Mouse (Mus musculus): Measurements from ENCODE around the gene Zfp536.

Zfp536 gene

GRCm38 (mm10) chr7:37600318-37600717, 173.1 kb downstream of the Zfp536 start:
- no peak for DNase-seq

DNA sequence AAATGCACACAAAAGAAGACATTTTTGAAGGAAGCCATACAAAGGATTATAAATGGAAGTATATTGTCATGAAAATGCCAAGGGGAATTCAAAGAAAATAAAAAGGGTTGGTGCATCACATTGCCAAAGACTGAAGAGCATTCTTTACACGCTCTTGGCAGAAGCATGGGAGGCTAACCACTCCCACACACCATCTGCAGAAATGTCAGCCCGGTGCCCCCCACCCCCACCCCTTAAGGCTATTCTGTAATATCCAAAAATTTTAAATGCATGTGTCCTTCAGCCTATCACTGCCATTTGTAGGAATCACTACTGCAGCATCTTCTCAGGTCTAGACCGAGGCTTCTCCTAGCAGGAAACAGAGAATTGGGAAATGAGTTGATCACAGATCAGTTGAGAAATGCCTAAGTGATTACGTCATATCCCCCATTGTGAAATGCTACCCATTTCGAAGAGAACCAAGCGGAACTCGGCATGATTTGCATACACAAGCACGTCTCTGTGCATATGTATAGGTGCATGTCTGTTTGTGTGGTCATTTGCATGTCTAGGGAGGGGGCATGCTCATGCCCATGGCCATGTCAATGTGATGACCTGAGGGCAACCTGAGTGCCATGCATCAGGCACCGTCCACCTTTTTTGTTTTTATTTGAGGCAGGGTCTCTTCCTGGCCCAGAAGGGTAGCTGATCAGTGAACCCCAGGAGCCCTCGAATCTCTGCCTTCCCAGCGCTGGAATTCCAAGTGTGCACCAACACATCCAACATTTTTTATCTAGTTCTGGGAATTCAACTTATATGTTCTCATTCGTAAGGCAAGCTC, 179.0 kb downstream of the Zfp536 start:
- no peak for DNase-seq

DNA sequence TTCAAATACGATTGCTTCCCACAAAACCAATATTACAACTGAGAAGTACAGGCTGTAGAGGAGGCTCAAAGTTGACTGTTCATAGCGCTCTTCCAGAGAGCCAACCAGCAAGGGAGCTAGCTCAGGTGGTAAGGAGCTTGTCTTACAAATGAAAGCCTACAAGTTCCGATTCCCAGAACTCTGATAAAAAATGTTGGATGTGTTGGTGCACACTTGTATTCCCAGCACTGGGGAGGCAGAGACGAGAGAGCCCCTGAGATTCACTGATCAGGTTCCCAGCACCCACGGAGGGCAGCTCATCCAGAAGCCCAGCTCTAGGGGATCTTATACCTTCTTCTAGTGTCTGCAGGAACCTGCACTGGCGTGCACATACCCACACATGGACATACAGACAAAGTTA, 179.9 kb downstream of the Zfp536 start:
- DNase-seq: no peak

- no peak for DNase-seq
These were observed 186.7 kb downstream of the Zfp536 start for GRCm38 (mm10) chr7:37586694-37587093.

DNA sequence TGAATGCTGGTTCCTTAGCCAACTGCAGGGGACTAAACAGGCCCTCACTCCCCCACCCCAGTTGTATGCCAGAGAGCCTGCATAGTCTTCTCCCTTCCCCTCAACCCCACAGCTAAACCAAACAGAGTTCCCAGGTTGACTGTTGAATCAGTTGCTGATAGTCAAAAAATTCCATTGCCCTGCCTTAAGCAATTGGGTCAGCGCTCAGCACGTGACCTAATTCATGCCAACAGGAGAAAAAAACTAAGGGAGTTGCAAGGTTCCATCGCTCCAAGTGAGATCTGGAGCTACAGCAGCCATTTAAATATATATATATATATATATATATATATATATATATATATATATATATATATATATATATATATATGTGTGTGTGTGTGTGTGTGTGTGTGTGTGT, 192.2 kb downstream of the Zfp536 start:
- no peak for DNase-seq

GRCm38 (mm10) chr7:37580554-37580953, 192.9 kb downstream of the Zfp536 start:
- DNase-seq: no peak

GRCm38 (mm10) chr7:37572021-37572420, 201.4 kb downstream of the Zfp536 start:
- DNase-seq: no peak

DNA sequence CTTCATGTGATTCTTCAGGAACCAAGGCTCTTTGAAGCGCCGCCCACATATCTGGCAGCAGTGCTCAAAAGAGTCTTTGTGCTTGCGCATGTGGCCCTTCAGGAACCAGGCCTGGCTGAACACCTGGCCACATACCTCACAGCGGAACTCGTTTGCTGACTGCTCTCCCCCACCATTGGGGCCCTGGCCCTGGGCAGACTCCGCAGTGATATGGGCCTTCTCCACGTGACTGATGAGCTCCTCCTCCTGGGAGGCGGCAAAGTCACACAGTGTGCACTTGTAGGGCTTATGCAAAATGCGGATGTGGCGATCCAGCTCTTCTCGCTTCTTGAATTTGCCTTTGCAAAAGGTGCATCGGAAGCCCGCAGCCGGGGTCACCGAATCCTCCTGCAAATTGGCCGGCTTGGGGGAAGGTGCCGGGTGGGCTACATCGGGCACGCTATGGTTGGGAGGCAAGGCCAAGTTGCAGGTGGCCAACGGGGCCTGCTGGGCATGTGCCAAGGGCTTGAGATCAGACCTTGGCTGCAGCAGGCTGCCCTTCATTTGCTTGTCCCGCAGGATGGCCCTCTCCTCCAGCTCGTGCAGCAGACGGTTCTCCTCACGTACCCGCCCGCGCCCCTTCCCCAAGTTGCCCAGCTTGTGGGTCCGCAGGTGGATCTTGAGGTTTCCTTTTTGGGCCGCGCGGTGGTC, 204.5 kb downstream of the Zfp536 start:
- no peak for DNase-seq

DNA sequence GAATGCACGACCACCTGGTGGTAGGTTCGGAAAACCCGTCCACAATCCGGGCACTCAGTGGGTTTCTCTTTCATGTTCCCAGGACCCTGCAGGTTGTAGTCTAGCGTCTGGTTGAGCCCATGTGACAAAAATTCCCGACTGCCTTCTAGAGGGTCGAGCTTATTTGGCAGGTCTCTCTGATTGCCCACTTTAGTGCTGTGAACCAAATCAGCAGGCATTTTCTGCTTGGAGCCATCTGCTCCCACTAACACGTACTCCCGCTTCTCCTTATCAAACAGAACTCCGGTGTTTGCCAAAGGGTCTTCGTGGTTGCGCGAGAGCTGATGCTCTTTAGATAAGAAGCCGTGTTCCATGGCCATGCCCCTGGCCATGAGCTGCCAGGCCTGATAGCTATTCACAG, 205.4 kb downstream of the Zfp536 start:
- DNase-seq: no peak

GRCm38 (mm10) chr7:37566019-37566418, 207.4 kb downstream of the Zfp536 start:
- no peak for DNase-seq

DNA sequence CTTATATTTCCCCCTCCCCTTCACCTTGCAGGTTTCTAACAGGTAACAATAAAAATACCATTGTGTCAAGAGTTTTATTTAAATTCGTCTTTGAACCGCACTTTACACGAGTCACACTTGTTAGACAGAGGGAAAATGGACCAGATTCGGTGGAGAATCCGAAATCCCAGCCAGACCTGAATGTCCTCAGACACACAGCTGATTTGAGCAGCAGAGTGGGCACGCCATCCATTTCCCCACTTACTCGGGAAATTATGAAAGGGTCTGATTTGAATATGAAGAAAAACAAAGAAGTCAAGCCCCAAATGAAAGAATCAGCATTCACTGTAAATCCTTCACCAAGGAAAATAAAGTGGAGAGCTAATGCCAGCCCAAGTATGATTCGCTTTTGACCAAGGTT, 208.1 kb downstream of the Zfp536 start:
- DNase-seq: no peak

DNA sequence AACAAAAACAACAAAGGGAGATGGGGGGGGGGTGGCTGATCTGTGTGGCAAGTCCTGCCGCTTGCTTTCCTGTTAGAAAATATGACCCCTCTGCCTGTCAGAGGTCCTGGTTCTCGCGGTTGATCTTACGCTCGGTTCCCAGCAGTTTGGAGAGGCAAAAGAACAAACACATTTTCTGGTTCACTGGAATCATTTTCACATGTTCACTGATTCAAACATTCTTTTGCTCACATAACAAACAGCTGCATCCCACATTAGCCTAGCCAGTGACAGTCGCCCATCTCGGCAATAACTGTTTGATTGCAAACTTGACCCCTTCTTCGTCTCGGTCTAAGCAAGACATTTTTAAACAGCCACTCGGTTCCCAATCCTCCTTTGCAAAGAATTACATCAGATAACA, 208.8 kb downstream of the Zfp536 start:
- no peak for DNase-seq

DNA sequence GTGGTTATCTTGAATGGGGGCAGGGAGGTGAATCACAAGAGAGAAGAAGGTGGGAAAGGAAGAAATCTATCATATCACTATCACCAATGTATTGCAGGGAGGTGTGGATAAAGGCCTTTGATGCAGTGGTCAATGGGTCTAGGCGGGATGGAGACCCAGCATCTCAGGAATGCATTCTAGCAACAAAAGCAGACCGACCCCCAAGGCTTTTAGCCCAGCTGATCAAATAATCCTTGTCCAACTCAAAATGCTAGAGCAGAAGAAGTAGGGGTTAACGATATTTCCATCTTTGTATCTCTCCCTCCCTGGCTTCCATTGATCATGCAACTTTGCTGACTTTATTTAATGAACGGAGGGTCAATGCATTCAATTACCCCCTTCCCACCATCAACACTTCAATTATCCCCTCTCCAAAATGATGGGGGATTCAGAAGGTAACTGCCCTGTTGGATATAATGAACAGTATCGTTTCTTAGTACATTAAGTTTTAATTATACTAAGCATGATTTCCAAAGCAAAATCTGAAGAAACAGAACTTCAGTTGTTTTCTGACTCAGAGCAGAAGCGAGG, 209.5 kb downstream of the Zfp536 start:
- DNase-seq: no peak

DNA sequence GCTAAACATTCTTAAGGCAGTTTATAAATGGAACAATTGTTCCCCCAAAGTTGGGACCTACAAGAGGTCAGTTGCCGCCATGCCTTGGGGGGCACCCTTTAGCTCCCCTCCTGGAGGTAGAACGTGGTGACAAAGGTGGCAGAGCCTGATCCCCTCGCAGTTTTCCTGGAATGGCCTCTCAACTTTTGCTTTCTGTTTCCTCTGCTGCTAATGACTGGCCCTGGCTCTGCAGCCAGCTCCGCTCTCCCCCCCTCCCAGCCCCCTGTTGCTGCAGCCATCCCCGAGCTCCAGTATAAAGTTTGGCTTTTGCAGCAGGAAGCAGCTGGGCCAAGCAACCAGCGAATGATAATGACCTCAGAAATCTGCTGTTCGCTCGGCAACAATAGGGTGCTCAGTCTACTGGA, 210.3 kb downstream of the Zfp536 start:
- DNase-seq: no peak

GRCm38 (mm10) chr7:37562505-37562904, 210.9 kb downstream of the Zfp536 start:
- DNase-seq: no peak

DNA sequence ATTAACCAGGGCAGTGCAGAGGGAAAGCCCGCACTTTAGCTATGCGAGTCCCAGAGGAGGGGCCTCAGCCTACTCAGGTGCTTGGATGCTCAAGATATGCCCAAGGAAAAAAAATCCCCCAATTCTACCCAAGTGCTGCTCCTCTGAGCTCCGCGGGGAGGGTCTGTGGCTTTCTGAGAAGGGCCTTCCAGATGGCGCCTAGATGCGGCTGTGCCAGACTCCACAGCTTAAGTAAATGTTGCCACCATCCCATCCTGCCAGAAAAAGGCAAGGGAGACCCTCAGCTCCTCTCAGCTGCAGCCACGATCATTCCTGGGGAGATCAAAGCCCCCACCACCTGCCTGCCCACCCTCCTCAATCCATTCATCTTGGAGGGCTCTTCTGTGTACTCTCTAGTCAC, 212.9 kb downstream of the Zfp536 start:
- no peak for DNase-seq

DNA sequence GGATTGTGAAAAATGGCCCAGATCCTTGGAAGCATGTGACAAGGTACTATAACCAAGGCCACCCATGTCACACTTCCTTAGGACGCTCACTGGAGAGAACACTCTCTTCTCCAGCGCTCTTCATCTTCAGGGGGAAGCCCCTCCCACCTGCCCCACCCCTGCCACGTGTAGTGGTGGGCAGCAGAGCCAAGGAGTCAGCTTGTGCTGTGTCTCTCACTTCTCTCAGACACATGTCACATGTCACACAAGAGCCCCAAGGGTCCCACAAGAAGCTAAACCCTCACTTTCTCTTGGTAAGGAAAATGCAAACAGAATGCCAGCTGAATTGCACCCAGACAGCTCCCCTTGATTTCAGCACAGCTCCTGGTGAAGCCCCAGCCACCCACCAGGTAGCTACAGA, 213.6 kb downstream of the Zfp536 start:
- no peak for DNase-seq

- no peak for DNase-seq
These were observed 214.1 kb downstream of the Zfp536 start for GRCm38 (mm10) chr7:37559341-37559740.

DNA sequence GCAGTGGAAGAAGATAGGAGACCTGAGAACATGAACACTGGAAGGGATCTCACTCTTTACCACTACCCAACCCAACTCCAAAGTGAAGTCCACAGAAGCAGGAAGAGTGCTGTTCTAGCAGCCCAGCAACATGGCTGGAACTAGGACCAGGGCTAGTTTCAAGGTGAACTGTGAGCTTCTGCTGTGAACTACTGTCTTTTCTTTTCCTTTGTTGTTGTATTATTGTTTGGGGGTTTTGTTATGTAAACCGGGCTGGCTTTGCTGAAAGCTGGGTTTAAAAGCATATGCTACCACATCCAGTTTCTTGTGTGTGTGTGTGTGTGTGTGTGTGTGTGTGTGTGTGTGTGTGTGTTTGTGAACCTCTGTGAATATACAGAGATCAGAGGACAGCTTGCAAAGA, 216.6 kb downstream of the Zfp536 start:
- no peak for DNase-seq

DNA sequence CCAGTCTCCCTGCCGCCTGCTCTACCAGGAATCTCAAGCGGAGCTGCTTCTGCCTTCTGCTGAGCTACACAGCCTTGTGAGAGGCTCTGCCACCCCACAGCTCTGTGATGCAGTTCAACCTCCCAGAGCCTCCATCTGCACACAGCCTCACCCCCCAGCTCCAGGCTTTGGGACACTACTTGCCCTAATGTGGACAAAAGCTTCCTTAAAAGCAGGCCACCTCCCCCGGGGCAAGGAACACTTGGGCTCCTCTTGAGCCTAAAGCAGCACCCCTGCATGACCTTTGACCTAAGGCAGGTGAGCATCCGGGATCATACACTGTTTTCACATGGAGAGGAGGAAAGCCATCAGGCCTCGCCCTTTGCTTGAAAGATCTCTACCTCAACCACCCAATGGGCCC, 219.0 kb downstream of the Zfp536 start:
- no peak for DNase-seq

GRCm38 (mm10) chr7:37553646-37554045, 219.8 kb downstream of the Zfp536 start:
- no peak for DNase-seq

DNA sequence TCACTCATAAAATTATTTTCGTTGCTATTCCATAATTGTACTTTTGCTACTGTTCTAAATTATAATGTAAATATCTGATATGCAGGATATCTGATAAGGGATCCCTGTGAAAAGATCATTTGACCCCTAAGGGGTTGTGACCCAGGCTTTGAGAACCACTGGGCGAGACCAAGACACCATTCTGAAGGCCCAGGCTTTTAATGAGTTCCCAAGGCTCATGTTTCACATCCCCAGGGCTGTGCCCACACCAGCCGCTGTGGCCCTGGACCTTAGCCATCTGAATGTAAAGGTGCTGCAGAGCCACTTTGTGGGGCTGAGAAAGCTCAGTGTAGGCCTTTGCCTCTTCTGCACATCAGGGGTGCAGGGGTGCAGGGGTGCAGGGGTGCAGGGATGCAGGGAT, 221.1 kb downstream of the Zfp536 start:
- DNase-seq: no peak

GRCm38 (mm10) chr7:37548805-37549204, 224.6 kb downstream of the Zfp536 start:
- no peak for DNase-seq

DNA sequence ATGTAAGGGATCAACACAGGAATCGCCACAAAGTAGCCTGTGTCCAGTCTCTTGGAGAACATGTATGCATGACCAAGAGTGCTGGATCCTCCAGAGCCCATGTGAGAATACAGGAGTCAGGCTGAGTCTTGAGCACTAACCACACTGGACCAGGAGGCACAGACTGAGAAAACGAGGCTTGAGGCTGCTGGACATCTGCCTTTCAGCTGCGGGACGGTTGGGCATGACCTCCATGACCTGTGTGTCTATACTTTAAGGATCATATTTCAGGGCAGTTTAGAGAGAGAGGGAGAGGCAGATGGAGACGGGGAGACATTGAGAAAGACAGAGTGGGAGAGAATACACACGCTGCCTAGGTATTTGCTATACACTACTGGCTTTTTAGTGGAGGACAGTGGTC, 229.4 kb downstream of the Zfp536 start:
- no peak for DNase-seq

All from cerebellum, adult 8-10 months (tissue).